Mouse (Mus musculus) gastrocnemius, postnatal 36 days (tissue): ENCODE results near the gene Aqp11. TPM values are rescaled to one million over a fixed set of nuclear protein-coding genes. Genes with fewer than 3 reads are reported as not detected.

Experiments used
- DNase-seq, 2 experiments: peaks; one replicate each; pipeline ENCODE4 v3.0.0; 2022
- intact Hi-C: fragments of 180-260 bp; cut with DNase I; formaldehyde crosslinking; loops from one replicate; pipeline ENCODE4 v1.15.1; 2025
- long read RNA-seq, 2 experiments: library from polyadenylated mRNA; stranded (forward); transcript quantifications; one replicate each; pipeline ENCODE4 v2.0.0; 2021
- total RNA-seq, 2 experiments: library from RNA; stranded (reverse); gene quantifications; 2 replicates each; pipeline ENCODE4 v1.2.3; 2021

The Aqp11 gene
- 1 to 10 TPM in 1 of 2 experiments, under 1 TPM in 1; 0.74 to 2.2 TPM for total RNA-seq
- long read RNA-seq, experiment 1, partial matches to known transcripts, result 0 of 2 reads
- long read RNA-seq, experiment 1, other reads (novel, unspliced or antisense), result 0 of 2 reads
- long read RNA-seq, experiment 2, partial matches to known transcripts, result 0 of 2 reads
- long read RNA-seq, experiment 2, other reads (novel, unspliced or antisense), result 0 of 2 reads

DNA sequence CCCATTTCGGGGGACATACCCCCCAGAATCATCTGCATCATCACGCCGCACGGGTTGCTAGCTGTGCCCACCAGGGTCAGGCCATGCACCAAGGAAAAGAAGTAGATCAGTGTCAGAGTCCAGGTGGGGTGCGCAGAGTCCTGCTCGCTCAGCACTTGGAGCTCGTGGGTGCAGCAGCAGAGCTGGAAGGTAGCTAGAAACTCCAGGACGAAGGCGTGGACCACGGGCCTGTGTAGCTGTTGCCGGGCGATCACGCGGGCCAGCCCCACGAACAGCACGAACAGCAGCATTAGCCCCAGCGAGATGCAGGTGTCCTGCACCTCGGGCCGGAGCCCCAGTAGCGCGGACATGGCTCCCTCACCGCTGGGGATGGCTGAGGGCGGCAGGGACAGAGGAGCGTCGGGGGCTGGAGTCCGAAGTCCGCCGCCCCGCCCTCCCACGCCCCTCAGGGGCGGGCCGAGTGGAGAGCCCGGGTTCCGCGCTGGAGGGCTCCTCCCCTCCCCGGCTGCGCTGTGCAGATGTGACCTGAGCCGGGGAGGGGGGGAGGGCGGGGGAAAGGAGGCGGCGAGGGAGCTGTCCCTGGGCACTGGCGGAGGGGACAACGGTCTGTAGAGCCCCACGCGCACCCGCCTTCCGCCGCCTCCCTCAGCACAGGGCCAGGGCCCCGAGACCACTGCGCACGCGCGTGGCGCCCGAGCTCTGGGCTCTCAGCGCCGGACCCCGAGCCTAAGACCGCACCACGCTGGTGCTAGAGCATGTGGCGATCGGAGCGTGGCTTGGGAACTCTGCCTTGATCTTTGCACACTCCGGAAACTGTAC, at the start of gene Aqp11:
Gene Aqp11, minus strand, starts transcription at position 652 of the 819 bp plus-strand sequence.
- peak; percentile 80 to 82 for DNase-seq
- intact Hi-C loops, result no loop called here

GRCm38 (mm10) chr7:97783523-97783922, 45.4 kb upstream of the Aqp11 start:
- intact Hi-C loops, result no loop called here
- DNase-seq, result no peak

- intact Hi-C loops, result no loop called here
Observed at GRCm38 (mm10) chr7:97781496-97781895, 43.4 kb upstream of the Aqp11 start.

GRCm38 (mm10) chr7:97780815-97781214, 42.7 kb upstream of the Aqp11 start:
- DNase-seq, result no peak
- intact Hi-C loops, result no loop called here

More at GRCm38 (mm10) chr7:97781496-97781895, 43.4 kb upstream of the Aqp11 start:
- no peak for DNase-seq

DNA sequence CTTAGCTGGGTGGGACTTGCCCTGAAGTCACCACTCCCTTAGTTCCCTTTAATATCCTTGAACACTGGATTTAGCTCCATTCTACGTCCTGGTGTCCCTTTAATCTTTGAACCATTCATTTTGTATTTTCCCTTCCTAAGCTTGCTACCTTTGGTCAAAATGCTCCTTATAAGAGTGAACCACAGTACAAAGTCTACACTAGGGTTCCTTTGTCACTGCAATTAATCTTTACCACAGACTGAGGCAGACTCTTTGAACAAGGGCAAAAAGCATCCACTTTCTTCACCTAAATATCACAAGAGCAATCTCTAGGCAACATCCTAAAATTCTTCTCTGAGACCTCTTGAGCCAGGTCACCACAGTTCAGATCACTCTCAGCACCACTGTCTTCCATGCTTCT, 42.1 kb upstream of the Aqp11 start:
- no peak for DNase-seq
- intact Hi-C loops, result no loop called here

- DNase-seq, result no peak
- intact Hi-C loops, result no loop called here
Observed at GRCm38 (mm10) chr7:97777191-97777590, 39.1 kb upstream of the Aqp11 start.

DNA sequence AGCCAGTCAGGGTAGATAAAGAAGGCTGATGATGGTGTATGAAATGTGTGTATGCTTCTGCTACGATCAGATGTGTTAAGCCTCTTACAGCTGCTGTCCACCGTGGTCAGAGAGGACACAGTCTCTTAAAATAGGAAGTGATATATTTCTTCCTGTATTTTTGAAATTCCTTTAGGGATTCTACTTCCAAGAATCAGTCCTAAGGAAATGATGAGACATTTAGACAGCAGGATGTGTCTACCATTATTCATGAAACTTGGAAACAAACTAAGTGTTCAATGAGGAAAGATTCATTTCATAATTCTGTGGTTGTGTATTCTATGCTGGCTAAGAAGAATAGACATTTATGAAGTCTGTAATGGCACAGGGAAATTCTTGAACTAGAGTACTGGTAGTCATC, 37.8 kb upstream of the Aqp11 start:
- intact Hi-C loops, result no loop called here
- DNase-seq, result no peak

DNA sequence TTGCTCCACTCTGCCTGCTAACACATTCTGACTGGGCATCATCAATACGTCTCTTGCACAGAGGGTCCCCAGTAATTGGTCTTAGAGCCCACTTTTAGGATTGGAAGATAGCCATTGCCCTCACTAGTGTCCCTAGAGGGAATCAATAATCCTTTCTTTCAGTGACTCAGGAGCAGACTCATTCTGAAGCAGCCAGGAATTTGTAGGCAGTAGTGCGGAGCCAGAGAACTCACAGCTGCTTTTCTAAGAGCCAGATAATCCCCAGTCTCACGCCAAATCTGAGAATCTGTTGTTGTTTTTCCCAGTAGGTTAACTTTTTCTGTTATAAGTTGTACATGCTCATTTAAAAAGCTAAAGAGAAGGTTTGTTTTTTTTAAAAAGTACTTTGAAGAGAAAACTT, 37.3 kb upstream of the Aqp11 start:
- DNase-seq, result no peak
- intact Hi-C loops, result no loop called here

GRCm38 (mm10) chr7:97770841-97771620, 32.9 kb upstream of the Aqp11 start:
- DNase-seq, result no peak
- intact Hi-C loops, result no loop called here

DNA sequence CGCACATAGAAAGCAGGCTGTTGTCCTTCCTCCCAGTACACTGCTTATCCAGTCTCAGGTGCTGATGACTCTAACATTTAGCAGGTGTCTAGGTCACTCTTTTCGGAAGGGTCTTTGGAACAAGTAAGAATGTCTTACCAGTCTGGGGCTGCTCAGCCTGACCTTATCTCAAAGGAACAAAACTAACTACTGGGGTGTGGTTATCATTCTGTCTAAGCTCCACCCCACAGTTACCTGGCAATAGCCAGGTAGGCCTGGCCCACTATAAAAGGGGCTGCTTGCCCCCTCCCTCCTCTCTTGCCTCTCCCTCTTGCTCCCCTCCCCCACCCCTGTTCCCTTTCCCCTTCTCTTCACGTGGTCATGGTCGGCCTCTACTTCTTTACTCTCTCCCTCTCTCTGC, 30.9 kb upstream of the Aqp11 start:
- intact Hi-C loops, result no loop called here
- no peak for DNase-seq

GRCm38 (mm10) chr7:97767841-97768240, 29.8 kb upstream of the Aqp11 start:
- intact Hi-C loops, result no loop called here
- no peak for DNase-seq

DNA sequence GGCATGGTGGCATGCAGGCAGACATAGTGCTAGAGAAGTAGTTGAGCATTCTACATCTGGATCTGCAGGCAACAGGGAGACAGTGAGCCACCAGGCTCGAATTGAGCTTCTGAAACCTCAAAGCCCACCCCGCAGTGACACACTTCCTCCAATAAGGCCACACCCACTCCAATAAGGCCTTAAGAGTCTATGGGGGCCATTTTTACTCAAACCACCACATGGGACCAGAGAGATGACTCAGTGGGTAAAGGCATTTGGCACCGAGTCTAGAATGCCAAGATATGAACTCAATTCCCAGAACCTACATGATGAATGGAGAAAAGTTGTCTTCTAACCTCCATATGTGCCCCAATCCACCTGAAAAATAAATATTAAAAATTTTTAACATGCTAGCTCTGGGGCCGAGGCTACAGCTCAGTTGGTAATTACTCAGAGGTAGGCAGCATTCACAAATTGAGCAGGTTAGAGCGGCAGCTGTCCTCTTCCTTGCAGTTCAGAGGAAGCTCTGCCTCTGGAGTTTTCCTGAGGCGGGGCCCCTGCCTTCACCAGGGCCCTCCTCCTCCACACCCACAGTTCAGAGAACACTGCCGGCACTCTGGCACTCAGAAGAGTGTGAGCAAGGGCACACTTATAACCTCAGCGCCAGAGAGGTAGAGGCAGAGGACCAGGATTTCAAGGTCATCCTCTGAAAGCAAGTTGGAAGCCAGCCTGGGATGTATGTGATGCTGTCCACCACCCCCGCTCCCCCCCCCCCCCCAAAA, 28.5 kb upstream of the Aqp11 start:
- DNase-seq, result no peak
- intact Hi-C loops, result no loop called here

DNA sequence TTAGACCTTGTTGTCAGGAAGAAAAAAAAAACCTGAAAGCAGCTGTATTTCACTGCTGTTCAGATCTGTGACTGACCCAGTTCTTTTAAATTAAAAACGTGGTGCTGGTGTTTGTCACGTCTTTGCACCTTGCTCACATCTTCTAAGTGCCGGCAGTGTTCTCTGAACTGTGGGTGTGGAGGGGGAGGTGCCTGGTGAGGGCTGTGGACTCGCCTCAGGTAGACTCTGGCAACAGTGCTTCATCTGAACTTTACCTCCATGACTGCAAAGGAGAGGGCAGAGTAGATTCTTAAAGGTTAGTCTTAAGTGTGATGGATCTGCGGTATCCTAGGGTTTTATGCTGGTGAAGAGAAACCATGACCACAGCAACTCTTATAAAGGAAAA, 27.9 kb upstream of the Aqp11 start:
- intact Hi-C loops, result no loop called here
- no peak for DNase-seq

- intact Hi-C loops, result no loop called here
- no peak for DNase-seq
Observed at GRCm38 (mm10) chr7:97765181-97765962, 27.3 kb upstream of the Aqp11 start.

DNA sequence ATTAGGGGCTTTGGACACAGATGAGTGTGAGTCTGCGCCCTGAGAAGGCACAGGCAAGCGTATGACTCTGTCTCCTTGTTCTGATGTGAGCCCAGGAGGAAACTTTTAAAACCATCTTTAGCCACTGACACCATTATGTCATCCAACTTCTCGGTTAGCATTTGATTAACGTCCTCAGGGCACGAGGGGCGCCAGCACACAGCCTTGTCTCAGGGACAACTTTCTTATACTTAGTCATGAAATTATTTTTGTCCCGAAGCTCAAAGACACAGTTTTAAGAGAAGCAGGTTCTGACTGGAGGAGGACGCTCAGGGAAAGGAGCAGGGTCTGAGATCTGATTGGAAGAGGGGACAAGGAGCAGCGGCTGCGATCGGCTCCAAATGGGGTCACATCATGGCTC, 26.5 kb upstream of the Aqp11 start:
- DNase-seq, result no peak
- intact Hi-C loops, result no loop called here

DNA sequence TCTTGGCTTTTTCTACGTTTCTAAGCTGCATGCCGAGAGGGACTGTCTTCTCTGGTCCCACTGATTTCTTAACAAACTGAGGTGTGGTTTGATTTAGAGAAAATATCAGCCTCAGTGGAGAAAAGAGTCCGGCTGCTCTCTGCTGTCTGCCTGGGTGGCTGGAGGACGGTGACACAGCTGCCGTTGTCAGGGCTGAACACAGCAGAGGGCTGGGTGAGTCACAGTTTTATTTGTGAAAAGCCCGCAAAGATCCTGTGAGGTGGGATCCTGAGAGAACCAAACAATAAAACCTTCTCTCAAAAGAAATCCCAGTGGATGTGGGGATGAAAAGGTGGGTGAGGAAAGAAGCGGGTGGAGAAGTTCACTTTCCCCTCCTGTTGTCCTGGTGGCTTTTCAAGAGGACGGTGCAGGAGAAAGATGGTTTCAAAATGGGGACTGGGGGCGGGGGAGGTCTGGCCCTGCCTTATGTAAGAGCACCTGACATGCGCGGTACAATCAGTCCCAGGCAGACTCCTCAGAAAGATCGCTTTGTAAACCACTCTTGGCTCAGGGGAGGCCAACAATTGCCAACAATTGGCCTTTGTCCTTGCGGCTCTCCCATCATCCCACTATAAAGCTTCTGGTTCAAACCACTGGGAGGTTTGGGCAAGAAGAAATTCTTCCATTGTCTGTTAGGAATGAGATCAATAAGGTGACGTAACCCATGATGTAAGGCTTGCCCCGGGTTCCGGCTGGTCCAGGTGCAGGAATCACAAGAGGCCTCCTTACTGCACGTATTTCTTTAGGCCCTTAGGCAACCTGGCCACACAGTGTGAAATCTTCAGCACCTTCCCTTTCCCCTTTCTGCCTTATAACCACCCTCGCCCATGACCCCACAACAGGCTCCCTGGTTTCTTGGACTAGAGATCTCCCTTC, 19.1 kb upstream of the Aqp11 start:
- no peak for DNase-seq
- intact Hi-C loops, result no loop called here

GRCm38 (mm10) chr7:97749207-97750190, 11.4 kb upstream of the Aqp11 start:
- intact Hi-C loops, result loop anchor here (5.0 to 10.0 kb wide), 2 partner anchors 93 to 375 kb away; no protein-coding TSS in a partner anchor
- DNase-seq, result no peak
